Mouse (Mus musculus): Measurements from ENCODE around the gene Braf. TPM values are rescaled to one million over a fixed set of nuclear protein-coding genes. Genes with fewer than 3 reads are reported as not detected.

Gene Braf
- polyA plus RNA-seq, 1 experiment: 33.8 TPM

GRCm38 (mm10) chr6:39554888-39555647, 170.2 kb downstream of the Braf start:
- Histone ChIP-seq H3K27me3 (ENCODE audit: control insufficient read depth, insufficient read depth, low read length) (no peaks in the 10 kb centered on the region), H3K27ac (ENCODE audit: insufficient read depth, low read length) (no peak overlapping the region), H3K4me3 (replicated peaks; ENCODE audit: insufficient read depth, low read depth, low read length) (no peak overlapping the region), H3K4me1 (ENCODE audit: control insufficient read depth, insufficient read depth, low read length) (peaks cover 8% of the 10 kb centered on the region; the same call in 1 of the 2 replicates)
- TF ChIP-seq POLR2A (IDR thresholded peaks at IDR 0.05; ENCODE audit: borderline replicate concordance, insufficient read depth, low read length) (no peak), CTCF (IDR thresholded peaks at IDR 0.05; ENCODE audit: borderline replicate concordance, insufficient read depth, low read depth, low read length) (no peak)
- DNase-seq: no peak
- 70% methylated on average over 12 of the region's 12 CpGs for WGBS

Other genes starting within 250 kb of the Braf start
- 12.3 and 13.5 TPM in 2 replicates for gene Dennd2a, start 167.6 kb downstream of the Braf start, polyA plus RNA-seq (2012; rRNA removed)
- gene Adck2, start 151.6 kb downstream of the Braf start, polyA plus RNA-seq (2012; rRNA removed): 30.2 and 33.2 TPM in 2 replicates
- gene Gm42420, start 139.7 kb downstream of the Braf start, polyA plus RNA-seq (2012; rRNA removed): 0.72 and 0.95 TPM in 2 replicates
- 315 and 319 TPM in 2 replicates for gene Ndufb2, start 132.9 kb downstream of the Braf start, polyA plus RNA-seq (2012; rRNA removed)
- gene Mrps33, start 85.5 kb upstream of the Braf start, polyA plus RNA-seq (2012; rRNA removed): 284 and 308 TPM in 2 replicates
- gene Tmem178b, start 147.8 kb upstream of the Braf start, polyA plus RNA-seq (2012; rRNA removed): 66.7 and 72.3 TPM in 2 replicates